Mouse (Mus musculus) MEL (cell line): ENCODE data around the gene Lyz1. TPM values are rescaled to one million over a fixed set of nuclear protein-coding genes. Genes with fewer than 3 reads are reported as not detected.
"Not testable (repeated sequence)": the region's sequence is repeated elsewhere in the genome, so short reads cannot be mapped to it uniquely, and the experiment has no call there.

Experiments
- DNase-seq: peaks from one replicate; pipeline ENCODE4 v3.0.0; 2011; ENCODE audit warnings: low read depth, low spot score
- H3K27ac ChIP-seq: 2 replicates; pipeline ENCODE4 v1.5.1; 2012; ENCODE audit warnings: low read depth, mild to moderate bottlenecking, control low read depth, low read length, moderate library complexity; ENCODE audit not compliant: control insufficient read depth
- H3K27me3 ChIP-seq, 2 experiments: fragments of 150-350 bp in 1 of 2; sonication (generic) in 1 of 2; 2 replicates each; pipeline ENCODE4 v1.6.1; 2012; ENCODE audit warnings: low read length in 2 of 2, mild to moderate bottlenecking in 2 of 2, improper control_type of control experiment in 1 of 2, moderate library complexity in 1 of 2; ENCODE audit not compliant: insufficient read depth in 2 of 2, control insufficient read depth in 1 of 2
- H3K36me3 ChIP-seq, 2 experiments: 2 replicates each; pipeline ENCODE4 v1.6.1; 2012 to 2014; ENCODE audit warnings: low read length in 2 of 2, improper control_type of control experiment in 1 of 2, inconsistent platforms in 1 of 2, mild to moderate bottlenecking in 1 of 2; ENCODE audit not compliant: insufficient read depth in 2 of 2, control insufficient read depth in 1 of 2
- H3K4me1 ChIP-seq, 2 experiments: fragments of 150-350 bp in 1 of 2; sonication (generic) in 1 of 2; 2 replicates each; pipeline ENCODE4 v1.6.1; 2012; ENCODE audit warnings: low read length in 2 of 2, improper control_type of control experiment in 1 of 2, mild to moderate bottlenecking in 1 of 2; ENCODE audit not compliant: insufficient read depth in 2 of 2, control insufficient read depth in 1 of 2
- H3K4me3 ChIP-seq, 2 experiments: fragments of 150-350 bp in 1 of 2; sonication (generic) in 1 of 2; 2 replicates each; pipeline ENCODE4 v1.5.1; 2012; ENCODE audit warnings: low read depth in 2 of 2, low read length in 2 of 2, mild to moderate bottlenecking in 2 of 2, moderate library complexity in 2 of 2, control low read depth in 1 of 2, improper control_type of control experiment in 1 of 2; ENCODE audit not compliant: control insufficient read depth in 1 of 2, insufficient read depth in 1 of 2
- H3K79me2 ChIP-seq: 2 replicates; pipeline ENCODE4 v1.6.1; 2012; ENCODE audit warnings: mild to moderate bottlenecking, low read length, moderate library complexity; ENCODE audit not compliant: control insufficient read depth, poor library complexity, insufficient read depth
- H3K9ac ChIP-seq: 2 replicates; pipeline ENCODE4 v1.6.1; 2012; ENCODE audit warnings: low read depth, mild to moderate bottlenecking, control low read depth, low read length, moderate library complexity; ENCODE audit not compliant: control insufficient read depth, poor library complexity, severe bottlenecking
- H3K9me3 ChIP-seq: fragments of 150-350 bp; sonication (generic); replicated peaks from 2 replicates; pipeline ENCODE4 v1.6.1; 2012; ENCODE audit warnings: mild to moderate bottlenecking, low read length, improper control_type of control experiment, moderate library complexity; ENCODE audit not compliant: insufficient read depth
- BHLHE40 ChIP-seq: IDR thresholded peaks from 2 replicates; pipeline ENCODE4 v1.6.1; 2012; ENCODE audit warnings: low read depth, mild to moderate bottlenecking, inconsistent platforms, low read length, improper control_type of control experiment, borderline replicate concordance
- CHD1 ChIP-seq: IDR thresholded peaks from 2 replicates; pipeline ENCODE4 v1.6.1; 2012; ENCODE audit warnings: low read depth, mild to moderate bottlenecking, inconsistent platforms, low read length, improper control_type of control experiment
- ELF1 ChIP-seq: IDR thresholded peaks from 2 replicates; pipeline ENCODE4 v1.6.1; 2014; ENCODE audit warnings: low read depth, mild to moderate bottlenecking, inconsistent platforms, low read length, improper control_type of control experiment, moderate library complexity
- HCFC1 ChIP-seq: IDR thresholded peaks from 2 replicates; pipeline ENCODE4 v1.6.1; 2012; ENCODE audit warnings: low read depth, mild to moderate bottlenecking, inconsistent platforms, low read length, improper control_type of control experiment, moderate library complexity
- JUND ChIP-seq: IDR thresholded peaks from 2 replicates; pipeline ENCODE4 v1.6.1; 2011; ENCODE audit warnings: low read depth, mild to moderate bottlenecking, improper control_type of control experiment, low read length
- MAFK ChIP-seq: IDR thresholded peaks from 2 replicates; pipeline ENCODE4 v1.6.1; 2011; ENCODE audit warnings: low read depth, mild to moderate bottlenecking, low read length, improper control_type of control experiment, borderline replicate concordance
- MAZ ChIP-seq: IDR thresholded peaks from 2 replicates; pipeline ENCODE4 v1.6.1; 2012; ENCODE audit warnings: low read depth, mild to moderate bottlenecking, inconsistent platforms, low read length, improper control_type of control experiment
- NRF1 ChIP-seq: IDR thresholded peaks from 2 replicates; pipeline ENCODE4 v1.6.1; 2014; ENCODE audit warnings: low read depth, mild to moderate bottlenecking, inconsistent platforms, low read length, improper control_type of control experiment, moderate library complexity; ENCODE audit not compliant: poor library complexity, insufficient read depth, severe bottlenecking
- POLR2A ChIP-seq, 2 experiments: IDR thresholded peaks; 2 replicates each; pipeline ENCODE4 v1.6.1; 2011 to 2012; ENCODE audit warnings: low read length in 2 of 2, mild to moderate bottlenecking in 2 of 2, control low read depth in 1 of 2, improper control_type of control experiment in 1 of 2, low read depth in 1 of 2, moderate library complexity in 1 of 2; ENCODE audit not compliant: control insufficient read depth in 1 of 2, insufficient read depth in 1 of 2, poor library complexity in 1 of 2
- RCOR1 ChIP-seq: IDR thresholded peaks from 2 replicates; pipeline ENCODE4 v1.6.1; 2012; ENCODE audit warnings: low read depth, mild to moderate bottlenecking, inconsistent platforms, low read length, improper control_type of control experiment
- TBP ChIP-seq: IDR thresholded peaks from 2 replicates; pipeline ENCODE4 v1.8.0; 2011; ENCODE audit warnings: low read depth, low read length, improper control_type of control experiment
- ZKSCAN1 ChIP-seq: IDR thresholded peaks from 2 replicates; pipeline ENCODE4 v1.6.1; 2012; ENCODE audit warnings: low read depth, mild to moderate bottlenecking, inconsistent platforms, low read length, improper control_type of control experiment, moderate library complexity
- ZMIZ1 ChIP-seq: IDR thresholded peaks from 2 replicates; pipeline ENCODE4 v1.6.1; 2012; ENCODE audit warnings: low read depth, mild to moderate bottlenecking, inconsistent platforms, low read length, improper control_type of control experiment, moderate library complexity
- ZNF384 ChIP-seq: IDR thresholded peaks from 2 replicates; pipeline ENCODE4 v1.6.1; 2012; ENCODE audit warnings: low read depth, mild to moderate bottlenecking, inconsistent platforms, low read length, improper control_type of control experiment
- polyA plus RNA-seq, 2 experiments: library from polyadenylated mRNA; stranded (reverse) in 1 of 2; unstranded in 1 of 2; fragments of >175 nt in 1 of 2; fragments of >200 nt in 1 of 2; gene quantifications; 2 replicates each; pipeline versions ENCODE4 v1.2.1 to v1.2.4; 2012; ENCODE audit warnings: low replicate concordance in 2 of 2, low read depth in 1 of 2; ENCODE audit not compliant: insufficient read length in 2 of 2, insufficient read depth in 1 of 2, missing spikeins in 1 of 2
- total RNA-seq: library from RNA; depleted of rRNA; stranded (reverse); fragments of 300-350 nt; gene quantifications from 2 replicates; pipeline ENCODE4 v1.2.3, GENCODE M21; 2012

Lyz1 gene
- total and polyA plus RNA-seq, 3 experiments = not detected

DNA sequence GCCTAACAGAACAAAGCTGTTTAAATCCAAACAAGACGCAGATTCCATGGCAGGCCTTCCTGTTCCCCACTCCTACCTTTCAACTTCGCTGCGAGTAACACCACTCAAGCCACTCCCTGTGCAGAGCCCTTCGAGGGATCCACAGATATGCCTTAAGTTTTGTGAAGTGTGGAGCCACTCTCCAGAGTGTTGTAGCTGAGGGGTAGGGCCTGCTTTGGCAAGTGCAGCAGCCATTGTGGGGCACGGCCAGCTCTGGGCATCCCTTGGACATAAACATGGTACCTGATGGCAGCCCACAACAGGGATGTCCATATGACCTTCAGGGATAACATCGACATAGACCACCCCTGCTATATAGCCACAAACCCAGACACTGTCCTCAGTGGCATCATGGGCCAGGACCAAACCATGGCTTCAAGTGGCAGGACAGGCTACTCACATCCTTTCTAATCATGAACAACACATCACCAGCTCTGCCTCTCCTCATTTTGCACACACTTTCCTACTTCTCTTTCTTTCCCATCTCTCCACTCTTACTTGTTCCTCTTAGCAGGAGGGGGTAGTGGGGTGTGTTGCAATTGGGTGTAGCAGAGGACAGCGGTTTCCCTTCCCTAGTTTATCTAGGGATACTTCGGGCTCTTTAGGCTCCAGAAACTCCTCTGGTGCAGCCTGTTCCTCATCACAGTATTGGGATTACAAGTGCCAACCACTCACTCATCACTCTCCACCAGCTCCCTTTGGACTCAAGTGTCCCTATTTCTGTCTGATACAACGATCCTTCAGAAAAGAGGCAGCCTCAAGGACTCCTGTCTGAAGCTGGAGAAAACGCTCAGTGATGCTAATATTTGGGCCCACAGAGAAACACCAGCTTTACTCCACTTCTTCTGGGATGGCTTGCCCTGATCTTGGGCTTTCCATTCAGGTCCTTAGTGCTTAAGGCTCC lies 7.8 kb downstream of the Lyz1 start:
- Histone ChIP-seq H3K27me3 (peaks cover 2 to 7% of the 10 kb centered on the region in 2 experiments), H3K27ac (no peak overlapping the region), H3K4me3 (no peak overlapping the region), H3K36me3 (no peaks in the 10 kb centered on the region), H3K79me2 (no peaks in the 10 kb centered on the region), H3K4me1 (no peaks in the 10 kb centered on the region), H3K9ac (no peak overlapping the region), H3K9me3 (no peaks in the 10 kb centered on the region)
- no peak for DNase-seq
- TF ChIP-seq BHLHE40 (no peak), MAFK (no peak), CHD1 (no peak), ELF1 (no peak), NRF1 (no peak), MAZ (no peak), HCFC1 (no peak), TBP (no peak), ZMIZ1 (no peak), JUND (no peak), ZKSCAN1 (no peak), ZNF384 (no peak)

DNA sequence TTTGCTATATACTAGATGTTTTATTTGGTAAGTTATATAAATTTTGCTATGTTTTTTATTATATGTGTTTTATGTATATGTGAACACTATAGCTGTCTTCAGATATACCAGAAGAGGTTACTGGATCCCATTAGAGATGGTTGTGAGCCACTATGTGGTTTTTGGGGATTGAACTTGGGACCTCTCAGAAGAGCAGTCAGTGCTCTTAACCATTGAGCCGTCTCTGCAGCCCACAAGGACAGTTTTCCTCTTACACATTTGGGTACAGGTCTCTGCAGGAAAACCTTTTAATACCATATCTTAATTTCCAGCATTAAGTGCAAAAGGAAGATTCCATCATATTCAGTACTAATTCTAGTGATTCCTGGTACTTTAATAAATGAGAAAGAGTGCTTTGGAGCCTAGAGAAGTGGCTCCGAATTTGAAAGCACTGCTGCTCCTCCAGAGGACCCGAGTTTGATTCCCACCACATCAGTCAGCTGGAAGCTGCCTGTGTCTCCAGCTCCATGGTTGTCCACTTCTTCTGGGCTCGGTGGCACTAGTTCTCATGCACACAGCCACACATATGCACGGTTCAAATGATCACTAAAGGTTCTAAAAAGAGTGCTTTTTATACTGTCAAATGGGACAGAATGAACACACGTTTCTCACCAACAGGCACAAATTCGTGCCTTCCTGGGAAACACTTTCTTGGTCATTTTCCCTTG lies 8.6 kb downstream of the Lyz1 start:
- H3K4me1 ChIP-seq = no peaks in the 10 kb centered on the region
- no peak for DNase-seq
- no peaks in the 10 kb centered on the region for H3K36me3 ChIP-seq
- no peaks in the 10 kb centered on the region for H3K79me2 ChIP-seq
- H3K4me3 ChIP-seq = no peak overlapping the region
- H3K9ac ChIP-seq = no peak overlapping the region
- peaks cover 4 to 7% of the 10 kb centered on the region in 2 experiments for H3K27me3 ChIP-seq
- TF ChIP-seq RCOR1 (no peak), POLR2A (IDR thresholded peaks at IDR 0.05; ENCODE audit: control insufficient read depth in 1 of 2, insufficient read depth in 1 of 2, low read depth in 1 of 2, low read length in 2 of 2, poor library complexity in 1 of 2) (no peak), NRF1 (no peak)
- no peaks in the 10 kb centered on the region for H3K9me3 ChIP-seq
- H3K27ac ChIP-seq = no peak overlapping the region

DNA sequence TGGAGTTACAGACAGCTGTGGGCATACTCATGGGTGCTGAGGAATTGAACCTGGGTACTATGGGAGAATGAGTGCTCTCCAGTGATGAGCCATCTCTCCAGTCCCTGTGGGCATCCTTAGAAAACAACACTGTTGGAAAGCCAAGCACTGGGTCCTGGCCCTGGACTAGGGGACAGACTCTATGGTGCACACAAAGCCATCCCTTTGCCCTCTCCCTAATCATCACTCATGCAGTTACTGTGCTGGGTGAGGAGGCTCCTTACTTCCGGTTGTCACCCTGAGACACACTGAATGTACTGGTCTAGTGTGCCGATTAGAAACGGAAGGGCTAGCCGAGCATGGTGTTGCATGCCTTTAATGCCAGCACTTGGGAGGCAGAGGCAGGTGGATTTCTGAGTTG lies 9.5 kb downstream of the Lyz1 start:
- not testable (repeated sequence) for H3K36me3 ChIP-seq, H3K9ac ChIP-seq, H3K4me3 ChIP-seq, H3K27me3 ChIP-seq, H3K27ac ChIP-seq, H3K79me2 ChIP-seq, DNase-seq, H3K9me3 ChIP-seq, H3K4me1 ChIP-seq
